Mouse (Mus musculus): ENCODE data around the gene Nol4l.
A peak's percentile ranks its signal among the peaks of the same experiment; 100 is the strongest.

Nol4l gene

GRCm38 (mm10) chr2:153481108-153481860 lies 48.5 kb downstream of the Nol4l start:
- DNase-seq (ENCODE audit: low spot score) = no peak

GRCm38 (mm10) chr2:153479486-153479885 lies 50.3 kb downstream of the Nol4l start:
- no peak for DNase-seq (ENCODE audit: low spot score)

GRCm38 (mm10) chr2:153478583-153478982 lies 51.2 kb downstream of the Nol4l start:
- peak; percentile 66 for DNase-seq (ENCODE audit: low spot score)

GRCm38 (mm10) chr2:153475114-153476112 lies 54.4 kb downstream of the Nol4l start:
- no peak for DNase-seq (ENCODE audit: low spot score)

GRCm38 (mm10) chr2:153470983-153471382 lies 58.8 kb downstream of the Nol4l start:
- DNase-seq (ENCODE audit: low spot score) = no peak

GRCm38 (mm10) chr2:153469764-153470163 lies 60.0 kb downstream of the Nol4l start:
- DNase-seq (ENCODE audit: low spot score) = no peak

- no peak for DNase-seq (ENCODE audit: low spot score)
Observed at GRCm38 (mm10) chr2:153469317-153469716, 60.5 kb downstream of the Nol4l start.

GRCm38 (mm10) chr2:153467372-153467771 lies 62.4 kb downstream of the Nol4l start:
- no peak for DNase-seq (ENCODE audit: low spot score)

GRCm38 (mm10) chr2:153463257-153463656 lies 66.5 kb downstream of the Nol4l start:
- no peak for DNase-seq (ENCODE audit: low spot score)

GRCm38 (mm10) chr2:153458022-153458441 lies 71.7 kb downstream of the Nol4l start:
- DNase-seq (ENCODE audit: low spot score) = no peak

GRCm38 (mm10) chr2:153457467-153457866 lies 72.3 kb downstream of the Nol4l start:
- no peak for DNase-seq (ENCODE audit: low spot score)

GRCm38 (mm10) chr2:153454841-153455506 lies 74.8 kb downstream of the Nol4l start:
- no peak for DNase-seq (ENCODE audit: low spot score)

GRCm38 (mm10) chr2:153453961-153454759 lies 75.6 kb downstream of the Nol4l start:
- no peak for DNase-seq (ENCODE audit: low spot score)

GRCm38 (mm10) chr2:153448519-153448918 lies 81.3 kb downstream of the Nol4l start:
- DNase-seq (ENCODE audit: low spot score) = no peak

- no peak for DNase-seq (ENCODE audit: low spot score)
Observed at GRCm38 (mm10) chr2:153447719-153448118, 82.1 kb downstream of the Nol4l start.

- no peak for DNase-seq (ENCODE audit: low spot score)
Observed at GRCm38 (mm10) chr2:153446476-153446875, 83.3 kb downstream of the Nol4l start.

GRCm38 (mm10) chr2:153446017-153446408 lies 83.8 kb downstream of the Nol4l start:
- DNase-seq (ENCODE audit: low spot score) = peak; percentile 45

- DNase-seq (ENCODE audit: low spot score) = no peak
Observed at GRCm38 (mm10) chr2:153445137-153446016, 84.4 kb downstream of the Nol4l start.

- DNase-seq (ENCODE audit: low spot score) = peak; percentile 48
Observed at GRCm38 (mm10) chr2:153444254-153445136, 85.3 kb downstream of the Nol4l start.

All from ovary, postnatal 14 days (tissue).